In the genomic region with DNA sequence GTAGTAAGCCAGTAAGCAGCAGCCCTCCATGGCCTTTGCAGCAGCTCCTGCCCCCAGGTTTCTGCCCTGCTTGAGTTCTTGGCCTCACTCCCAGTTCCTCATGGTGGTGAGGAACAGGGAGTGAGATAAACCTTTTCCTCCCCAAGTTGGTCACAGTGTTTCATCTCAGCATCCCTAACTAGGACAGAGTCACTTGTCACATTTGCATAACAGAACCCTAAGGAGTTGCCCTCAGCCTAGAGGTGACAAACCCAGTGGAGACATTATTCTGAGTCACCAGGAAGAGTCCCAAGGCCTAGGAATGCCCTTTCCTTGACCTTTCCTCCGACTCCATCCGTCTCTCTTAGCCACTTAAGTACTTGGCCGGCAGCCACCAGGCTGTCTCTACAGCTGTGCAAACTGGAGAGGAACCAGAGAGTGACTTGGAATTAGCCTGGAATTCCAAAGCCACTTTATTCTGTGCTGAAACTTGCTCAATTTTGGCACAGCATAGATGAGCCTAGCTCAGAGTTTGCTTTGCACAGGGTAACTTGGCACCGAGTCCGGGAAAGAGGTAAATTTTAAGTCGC, we compare ENCODE assay signal across 8 mouse cellular contexts.
DNase-seq lines count a peak whose midpoint lies in the region; ATAC-seq lines count a peak whose summit lies in the region.

No protein-coding gene starts in this region.

- no peak overlapping the region for H3K9ac ChIP-seq in heart, embryonic 14.5 days (ENCODE audit: low read length)
- no peak overlapping the region for H3K9ac ChIP-seq in stomach, embryonic 14.5 days (replicated peaks; ENCODE audit: low read depth, low read length)

- peak; percentile 84 for ATAC-seq in heart, embryonic 14.5 days (ENCODE audit: insufficient number of reproducible peaks, insufficient read depth, low FRiP score, low read depth)
- ATAC-seq in stomach, embryonic 14.5 days (ENCODE audit: insufficient number of reproducible peaks, insufficient read depth, low FRiP score, low read depth): peak; percentile 87
- no peak for ATAC-seq in activated CD4-positive, CD25-positive, alpha-beta regulatory T cell, adult 4 months

- peak overlapping the region; percentile 50 to 61 for H3K27ac ChIP-seq in heart, embryonic 14.5 days (replicated peaks in 1 of 2; ENCODE audit: control insufficient read depth in 1 of 2, insufficient read depth in 1 of 2, low read depth in 2 of 2, low read length in 2 of 2)
- H3K27ac ChIP-seq in stomach, embryonic 14.5 days (ENCODE audit: low read length): no peak overlapping the region

- 14% methylated on average over 6 of the region's 6 CpGs for WGBS in heart, embryonic 14.5 days
- WGBS in stomach, embryonic 14.5 days: 15% methylated on average over 6 of the region's 6 CpGs

- no peaks in the 10 kb centered on the region for H3K9me3 ChIP-seq in heart, embryonic 14.5 days (ENCODE audit: control insufficient read depth, low read length)
- no peaks in the 10 kb centered on the region for H3K9me3 ChIP-seq in stomach, embryonic 14.5 days (ENCODE audit: control insufficient read depth, low read depth, low read length)

- peaks cover 13 to 20% of the 10 kb centered on the region in 2 experiments for H3K4me1 ChIP-seq in heart, embryonic 14.5 days (ENCODE audit: control insufficient read depth in 2 of 2, insufficient read depth in 2 of 2, low read length in 2 of 2)
- peaks cover 12% of the 10 kb centered on the region for H3K4me1 ChIP-seq in stomach, embryonic 14.5 days (ENCODE audit: control insufficient read depth, insufficient read depth, low read length)

- H3K4me2 ChIP-seq in heart, embryonic 14.5 days (ENCODE audit: low read length): peak overlapping the region; percentile 19
- no peak overlapping the region for H3K4me2 ChIP-seq in stomach, embryonic 14.5 days (replicated peaks; ENCODE audit: low read depth, low read length)

- no peaks in the 10 kb centered on the region for H3K36me3 ChIP-seq in heart, embryonic 14.5 days (ENCODE audit: control insufficient read depth, insufficient read depth, low read length)
- H3K36me3 ChIP-seq in stomach, embryonic 14.5 days (ENCODE audit: control insufficient read depth, insufficient read depth, low read length): no peaks in the 10 kb centered on the region

- H3K27me3 ChIP-seq in heart, embryonic 14.5 days (ENCODE audit: control insufficient read depth, insufficient read depth, low read length): no peaks in the 10 kb centered on the region
- no peaks in the 10 kb centered on the region for H3K27me3 ChIP-seq in stomach, embryonic 14.5 days (ENCODE audit: control insufficient read depth, insufficient read depth, low read length)

- H3K4me3 ChIP-seq in heart, embryonic 14.5 days (ENCODE audit: control insufficient read depth in 1 of 2, insufficient read depth in 1 of 2, low read depth in 1 of 2, low read length in 2 of 2): no peak overlapping the region
- H3K4me3 ChIP-seq in stomach, embryonic 14.5 days (ENCODE audit: low read depth, low read length): no peak overlapping the region

- DNase-seq in R1 (ENCODE audit: low read depth, low spot score): peak; percentile 69
- DNase-seq in adrenal gland, postnatal 25 days: peak; percentile 81
- peak; percentile 3 for DNase-seq in fibroblast of lung, adult 2 months (ENCODE audit: low read depth)
- DNase-seq in kidney, postnatal 36 days: peak; percentile 70 to 78
- DNase-seq in lung, postnatal 10 days: peak; percentile 93

Comparison
In these comparisons a context has a peak if more than half of its experiments do, and no peak if none do; other contexts are left out.
1. DNase-seq: peak in every context shown above with its lines; median percentile 93 in lung, postnatal 10 days; 81 in adrenal gland, postnatal 25 days; 74 in kidney, postnatal 36 days; 69 in R1; 3 in fibroblast of lung, adult 2 months.